Mouse (Mus musculus): ENCODE data around the gene Prkag2.

Prkag2 gene

GRCm38 (mm10) chr5:25096431-25096830, 4.0 kb downstream of the Prkag2 start:
- H3K4me1 ChIP-seq (replicated peaks; ENCODE audit: low read depth, low read length): peaks cover 21% of the 10 kb centered on the region
- no peak overlapping the region for H3K4me3 ChIP-seq (replicated peaks; ENCODE audit: low read length)
- H3K9me3 ChIP-seq (ENCODE audit: low read length): peaks cover 7% of the 10 kb centered on the region; the same call in 1 of the 2 replicates
- H3K36me3 ChIP-seq (ENCODE audit: insufficient read depth, low read length): no peaks in the 10 kb centered on the region
- peaks cover 68% of the 10 kb centered on the region for H3K27me3 ChIP-seq (ENCODE audit: insufficient read depth, low read length)
- no peak for TF ChIP-seq NANOG (IDR thresholded peaks at IDR 0.05; ENCODE audit: borderline replicate concordance, low read length)
- TF ChIP-seq CTCF (conservative IDR thresholded peaks at IDR 0.05; ENCODE audit: low read length): no peak
- no peak for TF ChIP-seq POU5F1 (IDR thresholded peaks at IDR 0.05; ENCODE audit: borderline replicate concordance, low read length)

GRCm38 (mm10) chr5:25092630-25093245, 7.7 kb downstream of the Prkag2 start:
- Histone ChIP-seq H3K27me3 (ENCODE audit: insufficient read depth, low read length) (peaks cover 31% of the 10 kb centered on the region), H3K4me3 (replicated peaks; ENCODE audit: low read length) (no peak overlapping the region), H3K9me3 (ENCODE audit: low read length) (peaks cover 7% of the 10 kb centered on the region; the same call in 1 of the 2 replicates), H3K36me3 (ENCODE audit: insufficient read depth, low read length) (no peaks in the 10 kb centered on the region), H3K4me1 (replicated peaks; ENCODE audit: low read depth, low read length) (no peaks in the 10 kb centered on the region)
- no peak for TF ChIP-seq CTCF (conservative IDR thresholded peaks at IDR 0.05; ENCODE audit: low read length)
- no peak for TF ChIP-seq POU5F1 (IDR thresholded peaks at IDR 0.05; ENCODE audit: borderline replicate concordance, low read length)
- TF ChIP-seq NANOG (IDR thresholded peaks at IDR 0.05; ENCODE audit: borderline replicate concordance, low read length): no peak

- Histone ChIP-seq H3K4me3 (replicated peaks; ENCODE audit: low read length) (no peak overlapping the region), H3K9me3 (ENCODE audit: low read length) (peaks cover 7% of the 10 kb centered on the region; the same call in 1 of the 2 replicates), H3K4me1 (replicated peaks; ENCODE audit: low read depth, low read length) (no peaks in the 10 kb centered on the region; the same call in 1 of the 2 replicates), H3K27me3 (ENCODE audit: insufficient read depth, low read length) (peaks cover 8% of the 10 kb centered on the region; the same call in 1 of the 2 replicates), H3K36me3 (ENCODE audit: insufficient read depth, low read length) (no peaks in the 10 kb centered on the region)
- TF ChIP-seq POU5F1 (IDR thresholded peaks at IDR 0.05; ENCODE audit: borderline replicate concordance, low read length) (no peak), CTCF (conservative IDR thresholded peaks at IDR 0.05; ENCODE audit: low read length) (no peak), NANOG (IDR thresholded peaks at IDR 0.05; ENCODE audit: borderline replicate concordance, low read length) (no peak)
Measured at GRCm38 (mm10) chr5:25089258-25089972, 11.0 kb downstream of the Prkag2 start.

DNA sequence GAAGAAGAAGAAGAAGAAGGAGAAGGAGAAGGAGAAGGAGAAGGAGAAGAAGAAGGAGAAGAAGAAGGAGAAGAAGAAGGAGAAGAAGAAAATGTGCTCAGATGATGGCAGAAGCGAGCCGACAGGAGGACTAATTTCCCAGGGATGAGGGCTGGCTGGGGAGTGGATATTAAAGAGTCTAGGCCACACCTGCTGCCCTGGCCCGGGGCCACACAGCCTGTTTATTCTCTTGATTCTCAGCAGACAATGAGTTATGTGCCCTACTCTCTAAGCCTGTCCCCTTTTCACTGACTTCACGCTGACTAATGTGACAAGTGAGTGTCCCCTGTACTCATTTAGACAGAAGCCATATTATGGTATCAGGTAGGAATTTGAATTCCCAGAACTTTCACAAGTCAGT, 11.8 kb downstream of the Prkag2 start:
- Histone ChIP-seq H3K4me1 (replicated peaks; ENCODE audit: low read depth, low read length) (no peaks in the 10 kb centered on the region; the same call in 1 of the 2 replicates), H3K9me3 (ENCODE audit: low read length) (peaks cover 7% of the 10 kb centered on the region; the same call in 1 of the 2 replicates), H3K36me3 (ENCODE audit: insufficient read depth, low read length) (no peaks in the 10 kb centered on the region), H3K27me3 (ENCODE audit: insufficient read depth, low read length) (peaks cover 6% of the 10 kb centered on the region; the same call in 1 of the 2 replicates), H3K4me3 (replicated peaks; ENCODE audit: low read length) (no peak overlapping the region)
- no peak for TF ChIP-seq POU5F1 (IDR thresholded peaks at IDR 0.05; ENCODE audit: borderline replicate concordance, low read length)
- TF ChIP-seq NANOG (IDR thresholded peaks at IDR 0.05; ENCODE audit: borderline replicate concordance, low read length): no peak
- no peak for TF ChIP-seq CTCF (conservative IDR thresholded peaks at IDR 0.05; ENCODE audit: low read length)

- Histone ChIP-seq H3K4me3 (replicated peaks; ENCODE audit: low read length) (no peak overlapping the region), H3K9me3 (ENCODE audit: low read length) (0 out of 2 replicates have a peak, but pooled peaks cover 3% of the 10 kb centered on the region), H3K36me3 (ENCODE audit: insufficient read depth, low read length) (no peaks in the 10 kb centered on the region), H3K27me3 (ENCODE audit: insufficient read depth, low read length) (peaks cover 5% of the 10 kb centered on the region; the same call in 1 of the 2 replicates), H3K4me1 (replicated peaks; ENCODE audit: low read depth, low read length) (no peaks in the 10 kb centered on the region; the same call in 1 of the 2 replicates)
- TF ChIP-seq CTCF (conservative IDR thresholded peaks at IDR 0.05; ENCODE audit: low read length) (no peak), POU5F1 (IDR thresholded peaks at IDR 0.05; ENCODE audit: borderline replicate concordance, low read length) (no peak), NANOG (IDR thresholded peaks at IDR 0.05; ENCODE audit: borderline replicate concordance, low read length) (no peak)
Measured at GRCm38 (mm10) chr5:25088111-25088510, 12.3 kb downstream of the Prkag2 start.

DNA sequence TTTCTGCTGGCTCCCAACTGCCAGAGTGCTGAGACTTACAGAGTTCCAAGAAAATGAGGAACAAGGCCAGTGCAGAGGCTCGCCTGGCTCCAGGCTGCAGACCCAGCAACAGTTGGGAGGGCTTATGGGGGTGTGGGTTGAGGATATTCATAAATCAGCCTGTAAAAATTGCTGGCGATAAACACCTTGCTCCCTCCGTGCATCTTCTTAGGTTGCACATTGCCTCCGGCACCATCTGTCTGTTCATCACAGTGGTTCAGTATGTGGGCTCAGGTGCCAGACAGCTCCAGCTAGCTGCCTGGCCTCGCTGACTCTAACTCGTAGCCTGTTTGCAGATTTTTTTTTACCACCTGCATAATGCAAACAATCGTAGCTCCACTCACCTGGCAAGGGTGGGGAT, 13.4 kb downstream of the Prkag2 start:
- TF ChIP-seq CTCF (conservative IDR thresholded peaks at IDR 0.05; ENCODE audit: low read length): no peak
- TF ChIP-seq POU5F1 (IDR thresholded peaks at IDR 0.05; ENCODE audit: borderline replicate concordance, low read length): no peak
- TF ChIP-seq NANOG (IDR thresholded peaks at IDR 0.05; ENCODE audit: borderline replicate concordance, low read length): no peak
- Histone ChIP-seq H3K27me3 (ENCODE audit: insufficient read depth, low read length) (no peaks in the 10 kb centered on the region), H3K4me1 (replicated peaks; ENCODE audit: low read depth, low read length) (peaks cover under 1% of the 10 kb centered on the region; the same call in 1 of the 2 replicates), H3K4me3 (replicated peaks; ENCODE audit: low read length) (no peak overlapping the region), H3K36me3 (ENCODE audit: insufficient read depth, low read length) (no peaks in the 10 kb centered on the region), H3K9me3 (ENCODE audit: low read length) (no peaks in the 10 kb centered on the region)

DNA sequence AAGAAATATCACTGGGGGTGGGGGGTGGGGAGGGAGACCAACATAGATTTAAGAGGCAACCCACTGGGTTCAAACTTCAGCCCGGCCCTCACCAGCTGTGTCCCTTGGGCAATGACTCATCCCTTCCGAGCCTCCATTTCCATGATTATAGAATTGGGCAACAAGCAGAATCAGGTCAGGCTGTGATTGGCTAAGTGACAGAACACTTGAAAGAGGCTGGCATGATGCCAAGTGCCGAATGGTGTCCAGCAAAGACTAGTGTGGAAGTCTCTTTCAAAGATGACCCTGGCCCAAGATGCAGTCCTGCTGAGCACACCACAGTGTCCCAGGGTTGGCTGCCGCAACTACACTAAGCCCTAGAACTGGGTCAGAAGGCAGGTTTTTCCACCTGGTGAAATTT, 14.2 kb downstream of the Prkag2 start:
- Histone ChIP-seq H3K27me3 (ENCODE audit: insufficient read depth, low read length) (peaks cover 6% of the 10 kb centered on the region; the same call in 1 of the 2 replicates), H3K4me3 (replicated peaks; ENCODE audit: low read length) (no peak overlapping the region), H3K4me1 (replicated peaks; ENCODE audit: low read depth, low read length) (peaks cover 9% of the 10 kb centered on the region; the same call in 1 of the 2 replicates), H3K9me3 (ENCODE audit: low read length) (no peaks in the 10 kb centered on the region), H3K36me3 (ENCODE audit: insufficient read depth, low read length) (no peaks in the 10 kb centered on the region)
- TF ChIP-seq CTCF (conservative IDR thresholded peaks at IDR 0.05; ENCODE audit: low read length): no peak
- TF ChIP-seq POU5F1 (IDR thresholded peaks at IDR 0.05; ENCODE audit: borderline replicate concordance, low read length): no peak
- no peak for TF ChIP-seq NANOG (IDR thresholded peaks at IDR 0.05; ENCODE audit: borderline replicate concordance, low read length)

- Histone ChIP-seq H3K4me3 (replicated peaks; ENCODE audit: low read length) (no peak overlapping the region), H3K27me3 (ENCODE audit: insufficient read depth, low read length) (peaks cover 13% of the 10 kb centered on the region; the same call in 1 of the 2 replicates)
Measured at GRCm38 (mm10) chr5:25085170-25085569, 15.3 kb downstream of the Prkag2 start.

More at GRCm38 (mm10) chr5:25085170-25085569, 15.3 kb downstream of the Prkag2 start:
- no peak for TF ChIP-seq CTCF (conservative IDR thresholded peaks at IDR 0.05; ENCODE audit: low read length)
- TF ChIP-seq NANOG (IDR thresholded peaks at IDR 0.05; ENCODE audit: borderline replicate concordance, low read length): no peak
- no peak for TF ChIP-seq POU5F1 (IDR thresholded peaks at IDR 0.05; ENCODE audit: borderline replicate concordance, low read length)
- H3K9me3 ChIP-seq (ENCODE audit: low read length): no peaks in the 10 kb centered on the region
- H3K36me3 ChIP-seq (ENCODE audit: insufficient read depth, low read length): no peaks in the 10 kb centered on the region
- peaks cover 10% of the 10 kb centered on the region; the same call in 1 of the 2 replicates for H3K4me1 ChIP-seq (replicated peaks; ENCODE audit: low read depth, low read length)

All from E14TG2a.4 (cell line).